Mouse (Mus musculus) heart, embryonic 14.5 days (tissue): ENCODE results near the gene Cbr4. TPM values are rescaled to one million over a fixed set of nuclear protein-coding genes. Genes with fewer than 3 reads are reported as not detected.

Source experiments
- ATAC-seq: fragments of 200-750 bp; cut with Nextera tagmentation; 2 replicates; pipeline ENCODE4 v1.8.0; 2017; ENCODE audit warnings: low read depth, moderate TSS enrichment; ENCODE audit not compliant: insufficient number of reproducible peaks, insufficient read depth, low FRiP score
- H3K27ac ChIP-seq, 2 experiments: fragments of 200-500 bp in 1 of 2; fragments of 300-500 bp in 1 of 2; sonication (generic) in 1 of 2; replicated peaks in 1 of 2; 2 replicates each; pipeline ENCODE4 v1.5.1; 2012 to 2014; ENCODE audit warnings: low read depth in 2 of 2, low read length in 2 of 2, control low read depth in 1 of 2, mild to moderate bottlenecking in 1 of 2, mixed read lengths in 1 of 2; ENCODE audit not compliant: control insufficient read depth in 1 of 2, insufficient read depth in 1 of 2
- H3K27me3 ChIP-seq: fragments of 300-500 bp; sonication (generic); 2 replicates; pipeline ENCODE4 v1.6.1; 2014; ENCODE audit warnings: mild to moderate bottlenecking, low read length, control low read depth; ENCODE audit not compliant: control insufficient read depth, insufficient read depth
- H3K36me3 ChIP-seq: fragments of 300-500 bp; sonication (generic); 2 replicates; pipeline ENCODE4 v1.6.1; 2014; ENCODE audit warnings: mild to moderate bottlenecking, control low read depth, low read length, mixed read lengths; ENCODE audit not compliant: control insufficient read depth, insufficient read depth
- H3K4me1 ChIP-seq, 2 experiments: fragments of 200-500 bp in 1 of 2; fragments of 300-500 bp in 1 of 2; sonication (generic) in 1 of 2; 2 replicates each; pipeline ENCODE4 v1.6.1; 2012 to 2014; ENCODE audit warnings: low read length in 2 of 2, control low read depth in 1 of 2, mixed read lengths in 1 of 2; ENCODE audit not compliant: control insufficient read depth in 2 of 2, insufficient read depth in 2 of 2
- H3K4me2 ChIP-seq: fragments of 300-500 bp; sonication (generic); 2 replicates; pipeline ENCODE4 v1.6.1; 2014; ENCODE audit warnings: mild to moderate bottlenecking, low read length
- H3K4me3 ChIP-seq, 2 experiments: fragments of 200-500 bp in 1 of 2; fragments of 300-500 bp in 1 of 2; sonication (generic) in 1 of 2; 2 replicates each; pipeline ENCODE4 v1.5.1; 2012 to 2014; ENCODE audit warnings: low read length in 2 of 2, mild to moderate bottlenecking in 2 of 2, control low read depth in 1 of 2, low read depth in 1 of 2, moderate library complexity in 1 of 2; ENCODE audit not compliant: control insufficient read depth in 1 of 2, insufficient read depth in 1 of 2
- H3K9ac ChIP-seq: fragments of 300-500 bp; sonication (generic); 2 replicates; pipeline ENCODE4 v1.6.1; 2014; ENCODE audit warnings: mild to moderate bottlenecking, low read length
- H3K9me3 ChIP-seq: fragments of 300-500 bp; sonication (generic); 2 replicates; pipeline ENCODE4 v1.6.1; 2016; ENCODE audit warnings: low read length, control low read depth; ENCODE audit not compliant: control insufficient read depth
- WGBS: fragments of 180-500 bp; shearing (Covaris S2); extraction: QIAGEN DNeasy Blood & Tissue Kit; methylation state at CpG from one replicate; pipeline ENCODE4 v1.1.7; 2014; 5-methylcytosine and 5-hydroxymethylcytosine counted together
- polyA plus RNA-seq: library from polyadenylated mRNA; unstranded; fragments of >200 nt; fragmentation: Nextera tagmentation; extraction: Ambion mirVana; gene quantifications from 2 replicates; pipeline ENCODE4 v1.2.1, GENCODE M21; 2014

Cbr4 gene
- polyA plus RNA-seq, result 41.5 and 50.0 TPM in 2 replicates

DNA sequence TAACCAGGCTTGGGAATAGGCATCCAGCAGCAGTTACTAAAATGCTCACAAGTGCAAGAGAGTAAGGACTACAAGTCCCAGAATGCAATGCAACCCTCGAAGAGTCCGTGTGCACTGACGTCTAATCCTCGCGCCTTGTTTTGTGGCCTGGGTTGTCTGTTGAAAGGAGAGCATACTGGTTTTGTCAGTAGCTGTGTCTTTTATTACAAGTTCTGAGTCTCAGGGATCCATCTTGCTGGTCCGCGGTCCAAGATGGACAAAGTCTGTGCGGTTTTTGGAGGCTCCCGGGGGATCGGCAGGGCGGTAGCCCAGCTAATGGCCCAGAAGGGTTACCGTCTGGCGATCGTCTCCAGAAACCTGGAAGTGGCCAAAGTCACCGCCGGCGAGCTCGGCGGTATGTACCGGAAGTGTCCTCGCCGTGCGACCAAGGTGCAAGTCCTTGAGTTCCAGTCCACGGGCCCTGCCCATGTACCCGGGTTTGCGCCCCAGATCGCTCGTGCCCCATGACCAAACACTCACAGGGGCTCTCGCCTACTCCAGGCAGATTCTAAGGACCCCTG is at the start of gene Cbr4:
TSS of gene Cbr4 (plus strand) at position 138 of the 560 bp plus-strand sequence.
- H3K27me3 ChIP-seq, result no peaks in the 10 kb centered on the region
- H3K4me2 ChIP-seq, result peak within 1 kb of the TSS; percentile 88
- H3K27ac ChIP-seq, result peak within 1 kb of the TSS; percentile 91 to 98
- peaks cover 8% of the 10 kb centered on the region for H3K36me3 ChIP-seq
- H3K4me3 ChIP-seq, result peak within 1 kb of the TSS; percentile 81
- WGBS, result under 1% methylated on average over 29 of the region's 29 CpGs
- H3K9ac ChIP-seq, result peak within 1 kb of the TSS; percentile 86
- no peaks in the 10 kb centered on the region for H3K9me3 ChIP-seq
- peak; percentile 88 for ATAC-seq
- peaks cover 2 to 5% of the 10 kb centered on the region in 2 experiments; a peak in 1 of 4 replicates for H3K4me1 ChIP-seq

- Histone ChIP-seq H3K27ac (no peak overlapping the region), H3K4me1 (no peaks in the 10 kb centered on the region), H3K9ac (no peak overlapping the region), H3K27me3 (no peaks in the 10 kb centered on the region), H3K9me3 (peaks cover 6% of the 10 kb centered on the region; the same call in 1 of the 2 replicates), H3K36me3 (no peaks in the 10 kb centered on the region), H3K4me2 (no peak overlapping the region), H3K4me3 (no peak overlapping the region)
- WGBS, result 90% methylated on average over 3 of the region's 3 CpGs
- ATAC-seq, result no peak
Measured at GRCm38 (mm10) chr8:61442988-61443387, 44.5 kb upstream of the Cbr4 start.

DNA sequence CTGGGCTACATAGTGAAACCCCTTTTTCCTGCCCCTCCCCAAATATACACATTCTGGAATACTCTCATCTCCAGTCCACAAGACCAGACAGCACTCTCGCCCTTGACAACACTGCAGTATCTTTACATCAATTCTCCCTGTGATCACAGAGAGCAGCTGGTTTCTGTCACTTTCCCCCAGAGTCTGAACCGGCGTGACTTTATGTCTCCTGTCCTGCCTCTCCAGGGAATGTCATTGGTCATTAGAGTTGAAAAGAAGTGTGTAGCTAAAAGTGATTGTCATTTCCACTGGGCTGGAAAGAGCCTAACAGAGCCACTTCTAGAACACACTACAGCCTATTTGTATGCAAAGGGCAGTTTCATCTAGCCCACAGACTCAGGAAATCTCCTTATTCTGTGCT is 43.2 kb upstream of the Cbr4 start:
- no peaks in the 10 kb centered on the region for H3K27me3 ChIP-seq
- no peak overlapping the region for H3K9ac ChIP-seq
- no peak overlapping the region for H3K4me2 ChIP-seq
- no peak overlapping the region for H3K4me3 ChIP-seq
- 35% methylated on average over 3 of the region's 3 CpGs for WGBS
- no peak overlapping the region for H3K27ac ChIP-seq
- H3K36me3 ChIP-seq, result no peaks in the 10 kb centered on the region
- H3K9me3 ChIP-seq, result peaks cover 6% of the 10 kb centered on the region; the same call in 1 of the 2 replicates
- 0 out of 4 replicates have a peak, but pooled peaks cover 0 to 2% of the 10 kb centered on the region in 2 experiments for H3K4me1 ChIP-seq
- no peak for ATAC-seq

GRCm38 (mm10) chr8:61446329-61446728 is 41.2 kb upstream of the Cbr4 start:
- H3K4me2 ChIP-seq, result no peak overlapping the region

GRCm38 (mm10) chr8:61448100-61448499 is 39.4 kb upstream of the Cbr4 start:
- Histone ChIP-seq H3K4me2 (no peak overlapping the region), H3K27me3 (no peaks in the 10 kb centered on the region), H3K9ac (no peak overlapping the region), H3K4me3 (no peak overlapping the region), H3K27ac (no peak overlapping the region), H3K9me3 (no peaks in the 10 kb centered on the region), H3K4me1 (0 out of 4 replicates have a peak, but pooled peaks cover 0 to 2% of the 10 kb centered on the region in 2 experiments), H3K36me3 (no peaks in the 10 kb centered on the region)
- no peak for ATAC-seq
- WGBS, result 86% methylated on average over 2 of the region's 2 CpGs

More at GRCm38 (mm10) chr8:61446329-61446728, 41.2 kb upstream of the Cbr4 start:
- no peak for ATAC-seq
- Histone ChIP-seq H3K4me3 (no peak overlapping the region), H3K27ac (no peak overlapping the region), H3K27me3 (no peaks in the 10 kb centered on the region), H3K4me1 (0 out of 4 replicates have a peak, but pooled peaks cover 0 to 2% of the 10 kb centered on the region in 2 experiments), H3K9ac (no peak overlapping the region), H3K9me3 (no peaks in the 10 kb centered on the region), H3K36me3 (no peaks in the 10 kb centered on the region)
- 75% methylated on average over 15 of the region's 15 CpGs for WGBS

DNA sequence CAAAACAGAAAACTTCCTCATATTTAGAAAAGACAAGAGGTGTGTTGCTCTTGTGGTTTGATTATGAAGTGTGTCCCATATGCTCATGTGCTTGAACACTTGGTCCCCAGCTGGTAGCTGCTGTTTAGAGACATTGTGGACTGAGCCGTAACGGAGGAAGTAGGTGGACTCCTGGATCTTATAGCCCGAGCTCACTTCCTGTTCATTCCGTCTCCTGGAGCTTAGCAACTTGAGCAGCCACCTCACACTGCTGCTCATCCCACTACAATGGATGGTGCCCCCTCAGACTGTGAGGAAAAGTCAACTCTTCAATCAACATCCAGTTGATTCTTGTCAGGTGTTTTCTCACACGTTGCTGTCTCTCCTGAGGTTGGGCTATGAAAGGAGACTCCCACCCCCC is 38.7 kb upstream of the Cbr4 start:
- no peak overlapping the region for H3K4me2 ChIP-seq
- no peak overlapping the region for H3K27ac ChIP-seq
- 49% methylated on average over 5 of the region's 5 CpGs for WGBS
- H3K4me1 ChIP-seq, result 0 out of 4 replicates have a peak, but pooled peaks cover 0 to 2% of the 10 kb centered on the region in 2 experiments
- no peaks in the 10 kb centered on the region for H3K27me3 ChIP-seq
- H3K9ac ChIP-seq, result no peak overlapping the region
- H3K4me3 ChIP-seq, result no peak overlapping the region
- no peaks in the 10 kb centered on the region for H3K9me3 ChIP-seq
- H3K36me3 ChIP-seq, result no peaks in the 10 kb centered on the region
- ATAC-seq, result no peak

DNA sequence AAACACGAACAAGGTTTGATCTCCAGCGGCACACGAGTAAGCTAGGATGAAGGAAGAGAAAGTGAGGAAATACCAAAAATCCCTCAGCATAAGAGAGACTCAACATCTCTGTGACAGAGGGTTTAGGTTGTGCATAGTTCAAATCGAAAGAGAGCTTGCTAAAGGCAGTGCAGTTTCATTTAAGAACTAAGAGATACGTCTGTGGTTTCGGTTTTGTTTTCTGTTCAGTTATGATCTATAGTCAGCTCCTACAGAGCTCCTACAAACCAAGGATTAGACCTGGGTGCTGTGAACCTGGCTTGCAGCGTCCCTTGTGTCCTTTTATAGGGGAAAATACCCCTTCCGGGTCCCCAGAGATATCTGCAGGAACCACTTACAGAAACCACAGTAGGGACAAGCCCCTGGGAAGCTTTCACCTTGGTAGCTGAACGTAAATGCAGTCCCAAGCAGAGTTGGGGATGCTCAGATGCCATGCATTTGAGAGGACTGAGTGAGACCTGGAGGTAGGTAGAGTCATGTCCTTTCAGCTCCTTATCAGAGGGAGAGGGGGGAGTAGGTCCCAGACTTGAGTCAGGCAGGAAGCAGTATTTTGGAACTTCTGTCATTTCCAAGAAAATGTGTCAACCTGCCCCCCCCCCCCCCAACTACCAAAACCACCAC is 36.5 kb upstream of the Cbr4 start:
- Histone ChIP-seq H3K27me3 (no peaks in the 10 kb centered on the region), H3K9ac (no peak overlapping the region), H3K4me3 (no peak overlapping the region), H3K36me3 (no peaks in the 10 kb centered on the region), H3K4me2 (no peak overlapping the region), H3K27ac (no peak overlapping the region), H3K4me1 (0 out of 4 replicates have a peak, but pooled peaks cover 0 to 2% of the 10 kb centered on the region in 2 experiments), H3K9me3 (no peaks in the 10 kb centered on the region)
- ATAC-seq, result no peak
- 85% methylated on average over 9 of the region's 9 CpGs for WGBS
